In genomic region chr8:119914161-119914560, GRCm38 (mm10) we compare ENCODE assay signal across 12 mouse cellular contexts. TPM values are rescaled to one million over a fixed set of nuclear protein-coding genes. Genes with fewer than 3 reads are reported as not detected.
DNase-seq lines count a peak whose midpoint lies in the region; ATAC-seq and TF ChIP-seq lines count a peak whose summit lies in the region.
"Had no signal": no experiment of that assay in that cellular context is flagged by ENCODE, and none has a peak within 500 bp of the region (broad histone marks: within the 10 kb centered on the region; RNA-seq: fewer than 3 reads in every experiment).

No protein-coding gene starts in this region.

- H3K27ac ChIP-seq in hindbrain, embryonic 13.5 days, result no peak overlapping the region
- H3K27ac ChIP-seq in hindbrain, embryonic 16.5 days (ENCODE audit: low read depth, low read length), result no peak overlapping the region

- peaks cover 60% of the 10 kb centered on the region for H3K4me1 ChIP-seq in hindbrain, embryonic 13.5 days (replicated peaks)
- peaks cover 43% of the 10 kb centered on the region for H3K4me1 ChIP-seq in hindbrain, embryonic 16.5 days (ENCODE audit: control insufficient read depth, insufficient read depth, low read depth, low read length)

- in situ Hi-C loops in Patski (cut with MboI; ENCODE audit: low pct_unique_long_range_greater_than_20kb), result loop anchor here (10.0 kb wide), 1 partner anchor 229 kb away; no protein-coding TSS in a partner anchor

- DNase-seq in CD4-positive helper T cell, adult 2 months (ENCODE audit: low read depth, low spot score), result peak; percentile 47
- peak; percentile 60 for DNase-seq in Patski (ENCODE audit: low read depth, low spot score)
- peak; percentile 27 to 51 for DNase-seq in kidney, postnatal 25 days
- DNase-seq in left cerebral cortex, adult 9 months (ENCODE audit: low spot score in 2 of 2), result no peak
- DNase-seq in layer of hippocampus, postnatal 10 days (ENCODE audit: low spot score in 2 of 2), result no peak
- DNase-seq in layer of hippocampus, adult 8-10 months (ENCODE audit: low spot score in 2 of 2), result no peak
- DNase-seq: adrenal gland, postnatal 36 days; cerebellum, adult 9-10 months; thymus, postnatal 36 days had no signal

- peak overlapping the region; percentile 44; the same call in 1 of the 2 replicates for H3K9ac ChIP-seq in hindbrain, embryonic 13.5 days
- no peak overlapping the region for H3K9ac ChIP-seq in hindbrain, embryonic 16.5 days (ENCODE audit: low read depth, low read length)

- 58% methylated on average over 2 of the region's 2 CpGs for WGBS in hindbrain, embryonic 13.5 days
- WGBS in hindbrain, embryonic 16.5 days, result 61% methylated on average over 2 of the region's 2 CpGs

- no peak for TF ChIP-seq CTCF in Patski (IDR thresholded peaks at IDR 0.05)

- POLR2A ChIA-PET in Patski (lab: Charles Lee), result no interaction called here

- no peak for ATAC-seq in hindbrain, embryonic 13.5 days (ENCODE audit: low FRiP score)
- no peak for ATAC-seq in hindbrain, embryonic 16.5 days
- peak; percentile 44 for ATAC-seq in Patski

- no peaks in the 10 kb centered on the region for H3K27me3 ChIP-seq in hindbrain, embryonic 13.5 days
- H3K27me3 ChIP-seq in hindbrain, embryonic 16.5 days (replicated peaks; ENCODE audit: control insufficient read depth, insufficient read depth, low read length), result no peaks in the 10 kb centered on the region
- no peaks in the 10 kb centered on the region for H3K27me3 ChIP-seq in Patski

- H3K4me2 ChIP-seq in hindbrain, embryonic 13.5 days, result no peak overlapping the region
- no peak overlapping the region for H3K4me2 ChIP-seq in hindbrain, embryonic 16.5 days (ENCODE audit: low read length)

- H3K36me3 ChIP-seq in hindbrain, embryonic 13.5 days, result peaks cover 3% of the 10 kb centered on the region; the same call in 1 of the 2 replicates
- no peaks in the 10 kb centered on the region for H3K36me3 ChIP-seq in hindbrain, embryonic 16.5 days (ENCODE audit: control insufficient read depth, insufficient read depth, low read length)

- no peaks in the 10 kb centered on the region for H3K9me3 ChIP-seq in hindbrain, embryonic 13.5 days
- no peaks in the 10 kb centered on the region for H3K9me3 ChIP-seq in hindbrain, embryonic 16.5 days (ENCODE audit: control insufficient read depth, low read length)

- no peak overlapping the region for H3K4me3 ChIP-seq in hindbrain, embryonic 13.5 days
- no peak overlapping the region for H3K4me3 ChIP-seq in hindbrain, embryonic 16.5 days (ENCODE audit: low read length)

- CTCF ChIA-PET in Patski (lab: Charles Lee), result interaction anchor here (1.0 to 3.1 kb wide), 4 partner anchors 14 to 136 kb away, joined by 3 to 11 read pairs (median 5); partner anchors contain the start of gene Tldc1

RNA-seq across cellular contexts. Expression of gene Gm20388, which starts 3.5 kb away (rescaled TPM):
- polyA plus RNA-seq in hindbrain, embryonic 13.5 days (2015; fragmentation: Nextera tagmentation; extraction: Ambion mirVana), result 1.9 and 4.1 TPM in 2 replicates
- polyA plus RNA-seq in hindbrain, embryonic 16.5 days (2015; fragmentation: Nextera tagmentation; extraction: Ambion mirVana), result 9.8 and 12.4 TPM in 2 replicates
- 86.7 TPM for polyA plus RNA-seq in Patski (2021)
- total RNA-seq in layer of hippocampus, postnatal 10 days (2021), result not detected
- total RNA-seq in layer of hippocampus, adult 8-10 months (2022), result 10 to 100 TPM in 1 of 4 experiments, 1 to 10 TPM in 2, under 1 TPM in 1; 0.17 to 15.1 (median 6.6) TPM
- polyA plus RNA-seq: neural tube, embryonic 11.5 days had no signal

RNA-seq across cellular contexts. Expression of gene Usp10, which starts 4.0 kb away (rescaled TPM):
- 123 and 126 TPM in 2 replicates for polyA plus RNA-seq in hindbrain, embryonic 13.5 days (2015; fragmentation: Nextera tagmentation; extraction: Ambion mirVana)
- 120 and 152 TPM in 2 replicates for polyA plus RNA-seq in hindbrain, embryonic 16.5 days (2015; fragmentation: Nextera tagmentation; extraction: Ambion mirVana)
- polyA plus RNA-seq in Patski (2021), result 107 TPM
- total RNA-seq in layer of hippocampus, postnatal 10 days (2021), result 100 to 1,000 TPM in 1 of 2 experiments, 10 to 100 TPM in 1; 94.9 to 104 TPM
- total RNA-seq in layer of hippocampus, adult 8-10 months (2022), result 10 to 100 TPM; 82.7 to 98.6 (median 89.4) TPM

RNA-seq across cellular contexts. Expression of gene Klhl36, which starts 52.1 kb away (rescaled TPM):
- polyA plus RNA-seq in hindbrain, embryonic 13.5 days (2015; fragmentation: Nextera tagmentation; extraction: Ambion mirVana), result 14.6 and 14.8 TPM in 2 replicates
- polyA plus RNA-seq in hindbrain, embryonic 16.5 days (2015; fragmentation: Nextera tagmentation; extraction: Ambion mirVana), result 20.3 and 20.5 TPM in 2 replicates
- 8.6 TPM for polyA plus RNA-seq in Patski (2021)
- 1 to 10 TPM; 7.4 to 9.3 TPM for total RNA-seq in layer of hippocampus, postnatal 10 days (2021)
- total RNA-seq in layer of hippocampus, adult 8-10 months (2022), result 1 to 10 TPM; 7.0 to 9.4 (median 7.3) TPM

Comparison
In these comparisons a context has a peak if more than half of its experiments do, and no peak if none do; other contexts are left out.
1. DNase-seq: peak in CD4-positive helper T cell, adult 2 months (single experiment), Patski (single experiment) and kidney, postnatal 25 days (2 of 2); none in left cerebral cortex, adult 9 months (0 of 2), layer of hippocampus, postnatal 10 days (0 of 2) and layer of hippocampus, adult 8-10 months (0 of 2).